Mouse (Mus musculus) hindbrain, embryonic 12.5 days (tissue): ENCODE results near the gene 4921539E11Rik. TPM values are rescaled to one million over a fixed set of nuclear protein-coding genes. Genes with fewer than 3 reads are reported as not detected.

Experiments
- ATAC-seq: fragments of 200-750 bp; cut with Nextera tagmentation; 2 replicates; pipeline ENCODE4 v1.8.0; 2017; ENCODE audit warnings: moderate TSS enrichment; ENCODE audit not compliant: low FRiP score
- H3K27ac ChIP-seq: fragments of 300-500 bp; sonication (generic); 2 replicates; pipeline ENCODE4 v1.5.1; 2016; ENCODE audit warnings: mild to moderate bottlenecking
- H3K27me3 ChIP-seq: fragments of 300-500 bp; sonication (generic); 2 replicates; pipeline ENCODE4 v1.6.1; 2016; ENCODE audit warnings: mild to moderate bottlenecking
- H3K36me3 ChIP-seq: fragments of 300-500 bp; sonication (generic); 2 replicates; pipeline ENCODE4 v1.6.1; 2016; ENCODE audit warnings: mild to moderate bottlenecking
- H3K4me1 ChIP-seq: fragments of 300-500 bp; sonication (generic); 2 replicates; pipeline ENCODE4 v1.6.1; 2016
- H3K4me2 ChIP-seq: fragments of 300-500 bp; sonication (generic); replicated peaks from 2 replicates; pipeline ENCODE4 v1.6.1; 2016; ENCODE audit warnings: mild to moderate bottlenecking
- H3K4me3 ChIP-seq: fragments of 300-500 bp; sonication (generic); 2 replicates; pipeline ENCODE4 v1.5.1; 2016; ENCODE audit warnings: mild to moderate bottlenecking
- H3K9ac ChIP-seq: fragments of 300-500 bp; sonication (generic); 2 replicates; pipeline ENCODE4 v1.6.1; 2016; ENCODE audit warnings: mild to moderate bottlenecking, moderate library complexity
- H3K9me3 ChIP-seq: fragments of 300-500 bp; sonication (generic); replicated peaks from 2 replicates; pipeline ENCODE4 v1.6.1; 2016; ENCODE audit warnings: mild to moderate bottlenecking
- WGBS: fragments of 180-500 bp; shearing (Covaris S2); methylation state at CpG from one replicate; pipeline ENCODE4 v1.1.7; 2016; 5-methylcytosine and 5-hydroxymethylcytosine counted together
- polyA plus RNA-seq: library from polyadenylated mRNA; unstranded; fragments of >200 nt; fragmentation: Nextera tagmentation; extraction: Ambion mirVana; gene quantifications from 2 replicates; pipeline ENCODE4 v1.2.1, GENCODE M21; 2016

4921539E11Rik gene
- polyA plus RNA-seq, 1 experiment from 2014 or later: not detected

DNA sequence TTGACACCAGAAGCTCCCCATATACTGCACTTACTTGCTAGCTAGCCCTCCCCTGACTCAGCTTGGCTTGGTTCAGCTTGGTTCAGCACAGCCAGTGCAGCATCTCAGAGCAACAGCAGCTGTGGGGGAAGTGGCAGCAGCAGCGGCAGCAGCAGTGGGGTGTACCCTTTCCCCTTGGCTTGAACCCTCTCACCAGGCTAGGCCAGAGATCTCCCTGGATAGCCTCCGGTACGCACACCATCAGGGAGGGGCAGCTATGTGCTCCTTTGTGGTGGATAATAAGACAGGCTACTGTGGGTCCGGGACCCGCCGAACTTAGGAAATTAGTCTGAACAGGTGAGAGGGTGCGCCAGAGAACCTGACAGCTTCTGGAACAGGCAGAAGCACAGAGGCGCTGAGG, 17.6 kb downstream of the 4921539E11Rik start:
- Histone ChIP-seq H3K4me3 (no peak overlapping the region), H3K4me2 (no peak overlapping the region), H3K4me1 (no peaks in the 10 kb centered on the region), H3K9me3 (no peaks in the 10 kb centered on the region), H3K27ac (no peak overlapping the region), H3K36me3 (no peaks in the 10 kb centered on the region), H3K27me3 (no peaks in the 10 kb centered on the region), H3K9ac (no peak overlapping the region)
- WGBS: 77% methylated on average over 6 of the region's 8 CpGs
- ATAC-seq: no peak

DNA sequence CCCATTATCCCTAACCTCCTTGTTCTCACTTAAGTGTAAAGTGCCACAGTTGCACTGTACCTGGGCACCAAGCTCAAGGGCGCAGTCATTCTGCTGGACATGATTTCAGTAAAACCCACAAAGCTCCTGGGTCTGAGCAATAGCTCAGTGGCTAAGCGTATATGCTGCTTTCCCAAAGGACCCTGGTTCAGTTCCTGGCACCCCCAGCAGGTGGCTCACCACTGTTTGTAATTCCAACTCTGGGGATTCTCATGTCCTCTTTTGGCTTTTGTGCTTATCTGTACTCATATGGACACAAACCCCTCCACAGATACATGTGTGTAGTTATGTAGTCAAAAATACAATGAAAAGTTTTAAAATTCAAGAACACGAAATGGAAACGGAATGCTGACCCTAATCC, 21.3 kb downstream of the 4921539E11Rik start:
- no peak for ATAC-seq
- Histone ChIP-seq H3K4me3 (no peak overlapping the region), H3K27me3 (no peaks in the 10 kb centered on the region), H3K9me3 (no peaks in the 10 kb centered on the region), H3K4me2 (no peak overlapping the region), H3K27ac (no peak overlapping the region), H3K9ac (no peak overlapping the region), H3K36me3 (no peaks in the 10 kb centered on the region), H3K4me1 (no peaks in the 10 kb centered on the region)
- 86% methylated on average over 4 of the region's 4 CpGs for WGBS

- Histone ChIP-seq H3K4me3 (no peak overlapping the region), H3K4me2 (no peak overlapping the region), H3K36me3 (no peaks in the 10 kb centered on the region), H3K27ac (no peak overlapping the region), H3K27me3 (no peaks in the 10 kb centered on the region), H3K9ac (no peak overlapping the region), H3K9me3 (no peaks in the 10 kb centered on the region), H3K4me1 (peaks cover 8% of the 10 kb centered on the region; the same call in 1 of the 2 replicates)
- no peak for ATAC-seq
- 39% methylated on average over 2 of the region's 2 CpGs for WGBS
Measured at GRCm38 (mm10) chr4:103265166-103265565, 25.5 kb downstream of the 4921539E11Rik start.

GRCm38 (mm10) chr4:103263812-103264396, 26.8 kb downstream of the 4921539E11Rik start:
- WGBS: 26% methylated on average over 8 of the region's 8 CpGs
- no peaks in the 10 kb centered on the region for H3K36me3 ChIP-seq
- H3K4me2 ChIP-seq: no peak overlapping the region
- H3K4me1 ChIP-seq: peaks cover 8% of the 10 kb centered on the region; the same call in 1 of the 2 replicates
- H3K4me3 ChIP-seq: no peak overlapping the region
- H3K9me3 ChIP-seq: no peaks in the 10 kb centered on the region
- ATAC-seq: no peak
- H3K27ac ChIP-seq: no peak overlapping the region
- no peaks in the 10 kb centered on the region for H3K27me3 ChIP-seq
- H3K9ac ChIP-seq: no peak overlapping the region

- no peak overlapping the region for H3K4me2 ChIP-seq
- peaks cover 8% of the 10 kb centered on the region; the same call in 1 of the 2 replicates for H3K4me1 ChIP-seq
- H3K9ac ChIP-seq: no peak overlapping the region
- no peaks in the 10 kb centered on the region for H3K27me3 ChIP-seq
- no peak for ATAC-seq
- no peak overlapping the region for H3K27ac ChIP-seq
- H3K36me3 ChIP-seq: no peaks in the 10 kb centered on the region
- H3K4me3 ChIP-seq: no peak overlapping the region
- 52% methylated on average over 5 of the region's 5 CpGs for WGBS
- no peaks in the 10 kb centered on the region for H3K9me3 ChIP-seq
Measured at GRCm38 (mm10) chr4:103263378-103263777, 27.3 kb downstream of the 4921539E11Rik start.

- no peaks in the 10 kb centered on the region for H3K9me3 ChIP-seq
- H3K4me3 ChIP-seq: no peak overlapping the region
- H3K9ac ChIP-seq: no peak overlapping the region
- no peak overlapping the region for H3K4me2 ChIP-seq
- H3K27me3 ChIP-seq: no peaks in the 10 kb centered on the region
- H3K27ac ChIP-seq: no peak overlapping the region
- WGBS: 90% methylated on average over 3 of the region's 3 CpGs
- no peaks in the 10 kb centered on the region for H3K36me3 ChIP-seq
- H3K4me1 ChIP-seq: peaks cover 5% of the 10 kb centered on the region; the same call in 1 of the 2 replicates
- no peak for ATAC-seq
Measured at GRCm38 (mm10) chr4:103258817-103259216, 31.8 kb downstream of the 4921539E11Rik start.

DNA sequence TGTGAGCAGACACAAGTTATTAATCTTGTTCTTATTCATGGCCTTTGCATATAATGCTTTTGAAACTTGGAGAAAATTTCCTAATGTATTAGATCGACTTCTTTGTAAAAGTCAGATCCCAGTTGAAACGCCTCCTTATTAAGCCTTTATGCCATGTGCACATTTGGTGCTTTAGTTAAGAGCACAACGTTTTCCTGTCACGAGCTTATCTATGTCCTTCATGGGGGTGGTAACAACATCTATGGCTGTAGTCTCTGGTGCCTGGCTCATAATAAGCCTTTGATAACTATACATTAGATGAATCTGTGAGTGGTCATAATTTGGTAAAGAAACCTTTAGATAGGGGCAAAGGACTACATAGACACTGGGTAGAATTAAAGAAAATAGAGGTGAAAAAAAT, 36.8 kb downstream of the 4921539E11Rik start:
- no peak for ATAC-seq
- H3K9ac ChIP-seq: no peak overlapping the region
- no peaks in the 10 kb centered on the region for H3K4me1 ChIP-seq
- H3K4me2 ChIP-seq: no peak overlapping the region
- no peak overlapping the region for H3K27ac ChIP-seq
- H3K27me3 ChIP-seq: no peaks in the 10 kb centered on the region
- H3K9me3 ChIP-seq: no peaks in the 10 kb centered on the region
- no peak overlapping the region for H3K4me3 ChIP-seq
- 89% methylated on average over 4 of the region's 4 CpGs for WGBS
- no peaks in the 10 kb centered on the region for H3K36me3 ChIP-seq

DNA sequence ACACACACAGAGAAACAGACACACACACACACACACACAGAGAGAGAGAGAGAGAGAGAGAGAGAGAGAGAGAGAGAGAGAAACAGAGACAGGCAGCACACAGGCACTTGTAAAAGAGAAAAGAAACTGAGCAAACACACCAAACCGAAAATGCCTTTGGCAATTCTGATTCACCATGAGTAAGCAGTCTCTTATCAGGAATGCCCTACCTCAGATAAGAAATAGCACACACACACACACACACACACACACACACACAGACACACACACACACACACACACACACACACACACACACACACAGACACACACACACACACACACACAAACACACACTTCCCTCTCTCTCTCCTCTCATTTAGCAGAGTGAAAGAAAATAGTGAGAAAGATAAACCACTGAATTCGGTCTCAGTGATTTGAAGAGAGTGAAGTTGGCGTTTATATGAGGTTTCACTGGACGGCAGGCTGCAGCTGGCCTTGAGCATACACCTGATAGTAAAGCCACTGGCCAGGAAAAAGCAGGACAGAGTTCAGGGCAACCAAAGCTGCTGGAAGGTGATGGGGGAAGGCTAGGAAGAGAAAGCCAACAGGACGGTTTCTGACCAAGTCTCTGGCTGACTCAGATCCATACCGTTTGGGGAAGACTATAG, 41.1 kb downstream of the 4921539E11Rik start:
- WGBS: 74% methylated on average over 6 of the region's 6 CpGs
- no peak overlapping the region for H3K4me3 ChIP-seq
- no peaks in the 10 kb centered on the region for H3K27me3 ChIP-seq
- no peaks in the 10 kb centered on the region for H3K36me3 ChIP-seq
- ATAC-seq: no peak
- no peaks in the 10 kb centered on the region for H3K4me1 ChIP-seq
- H3K9ac ChIP-seq: no peak overlapping the region
- H3K9me3 ChIP-seq: no peaks in the 10 kb centered on the region
- no peak overlapping the region for H3K4me2 ChIP-seq
- H3K27ac ChIP-seq: no peak overlapping the region

DNA sequence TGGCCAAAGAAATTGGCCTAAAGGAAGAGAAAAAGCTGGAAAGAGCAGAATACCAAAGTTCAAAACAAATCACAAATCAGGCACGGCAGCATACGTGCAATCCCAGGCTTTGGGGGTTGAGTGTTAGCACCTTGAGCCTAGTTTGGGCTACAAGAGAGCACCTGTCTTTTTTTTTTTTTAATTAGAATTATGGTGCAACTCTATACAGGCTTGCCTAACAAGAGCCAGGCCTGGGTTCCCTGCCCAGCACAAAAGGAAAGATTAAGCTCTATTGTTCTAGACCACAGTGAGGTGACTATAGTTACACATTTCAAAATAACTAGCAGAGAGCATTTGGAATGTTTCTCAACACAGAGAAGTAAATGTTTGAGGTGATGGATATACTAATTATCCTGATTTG, 42.9 kb downstream of the 4921539E11Rik start:
- Histone ChIP-seq H3K9me3 (no peaks in the 10 kb centered on the region), H3K4me2 (no peak overlapping the region), H3K4me1 (no peaks in the 10 kb centered on the region), H3K36me3 (no peaks in the 10 kb centered on the region), H3K4me3 (no peak overlapping the region), H3K9ac (no peak overlapping the region), H3K27ac (no peak overlapping the region), H3K27me3 (no peaks in the 10 kb centered on the region)
- no peak for ATAC-seq
- 85% methylated on average over 2 of the region's 2 CpGs for WGBS

GRCm38 (mm10) chr4:103247249-103247648, 43.4 kb downstream of the 4921539E11Rik start:
- no peak overlapping the region for H3K27ac ChIP-seq
- no peak for ATAC-seq
- H3K4me1 ChIP-seq: no peaks in the 10 kb centered on the region
- H3K9me3 ChIP-seq: no peaks in the 10 kb centered on the region
- H3K27me3 ChIP-seq: no peaks in the 10 kb centered on the region
- no peak overlapping the region for H3K4me2 ChIP-seq
- no peak overlapping the region for H3K4me3 ChIP-seq
- 84% methylated on average over 3 of the region's 3 CpGs for WGBS
- H3K36me3 ChIP-seq: no peaks in the 10 kb centered on the region
- H3K9ac ChIP-seq: no peak overlapping the region

GRCm38 (mm10) chr4:103232156-103232555, 58.5 kb downstream of the 4921539E11Rik start:
- Histone ChIP-seq H3K4me1 (no peaks in the 10 kb centered on the region), H3K27me3 (no peaks in the 10 kb centered on the region), H3K4me2 (no peak overlapping the region), H3K9me3 (no peaks in the 10 kb centered on the region), H3K36me3 (no peaks in the 10 kb centered on the region), H3K27ac (no peak overlapping the region), H3K4me3 (no peak overlapping the region), H3K9ac (no peak overlapping the region)
- 28% methylated on average over 2 of the region's 2 CpGs for WGBS
- ATAC-seq: no peak

GRCm38 (mm10) chr4:103222854-103223253, 67.8 kb downstream of the 4921539E11Rik start:
- no peak overlapping the region for H3K4me3 ChIP-seq
- no peaks in the 10 kb centered on the region for H3K27me3 ChIP-seq
- H3K4me2 ChIP-seq: no peak overlapping the region
- no peak overlapping the region for H3K27ac ChIP-seq
- H3K9me3 ChIP-seq: no peaks in the 10 kb centered on the region
- no peak overlapping the region for H3K9ac ChIP-seq
- ATAC-seq: no peak
- WGBS: 43% methylated on average over 9 of the region's 9 CpGs
- H3K4me1 ChIP-seq: no peaks in the 10 kb centered on the region; the same call in none of the 2 replicates
- H3K36me3 ChIP-seq: no peaks in the 10 kb centered on the region

GRCm38 (mm10) chr4:103221789-103222188, 68.9 kb downstream of the 4921539E11Rik start:
- H3K27ac ChIP-seq: no peak overlapping the region
- H3K36me3 ChIP-seq: no peaks in the 10 kb centered on the region
- no peak overlapping the region for H3K4me3 ChIP-seq
- no peaks in the 10 kb centered on the region; the same call in none of the 2 replicates for H3K4me1 ChIP-seq
- no peak for ATAC-seq
- H3K9me3 ChIP-seq: no peaks in the 10 kb centered on the region
- no peaks in the 10 kb centered on the region for H3K27me3 ChIP-seq
- H3K4me2 ChIP-seq: no peak overlapping the region
- 84% methylated on average over 6 of the region's 6 CpGs for WGBS
- no peak overlapping the region for H3K9ac ChIP-seq
